Mouse (Mus musculus) hindbrain, embryonic 13.5 days (tissue): Measurements from ENCODE around the gene Pou6f2. TPM values are rescaled to one million over a fixed set of nuclear protein-coding genes. Genes with fewer than 3 reads are reported as not detected.

Experiments
- ATAC-seq: fragments of 200-750 bp; cut with Nextera tagmentation; 2 replicates; pipeline ENCODE4 v1.8.0; 2017; ENCODE audit warnings: moderate TSS enrichment; ENCODE audit not compliant: low FRiP score
- H3K27ac ChIP-seq: fragments of 300-500 bp; sonication (generic); 2 replicates; pipeline ENCODE4 v1.5.1; 2015; ENCODE audit warnings: inconsistent platforms, mild to moderate bottlenecking, moderate library complexity
- H3K27me3 ChIP-seq: fragments of 300-500 bp; sonication (generic); 2 replicates; pipeline ENCODE4 v1.6.1; 2015; ENCODE audit warnings: mild to moderate bottlenecking, inconsistent platforms
- H3K36me3 ChIP-seq: fragments of 300-500 bp; sonication (generic); 2 replicates; pipeline ENCODE4 v1.6.1; 2015; ENCODE audit warnings: mild to moderate bottlenecking, inconsistent platforms
- H3K4me1 ChIP-seq: fragments of 300-500 bp; sonication (generic); replicated peaks from 2 replicates; pipeline ENCODE4 v1.6.1; 2015; ENCODE audit warnings: inconsistent platforms
- H3K4me2 ChIP-seq: fragments of 300-500 bp; sonication (generic); 2 replicates; pipeline ENCODE4 v1.6.1; 2015; ENCODE audit warnings: inconsistent platforms, mild to moderate bottlenecking, moderate library complexity
- H3K4me3 ChIP-seq: fragments of 300-500 bp; sonication (generic); 2 replicates; pipeline ENCODE4 v1.5.1; 2015; ENCODE audit warnings: mild to moderate bottlenecking, inconsistent platforms
- H3K9ac ChIP-seq: fragments of 300-500 bp; sonication (generic); 2 replicates; pipeline ENCODE4 v1.6.1; 2015; ENCODE audit warnings: mild to moderate bottlenecking, inconsistent platforms
- H3K9me3 ChIP-seq: fragments of 300-500 bp; sonication (generic); 2 replicates; pipeline ENCODE4 v1.6.1; 2016; ENCODE audit warnings: inconsistent platforms
- WGBS: fragments of 180-500 bp; shearing (Covaris S2); methylation state at CpG from one replicate; pipeline ENCODE4 v1.1.7; 2015; 5-methylcytosine and 5-hydroxymethylcytosine counted together
- polyA plus RNA-seq: library from polyadenylated mRNA; unstranded; fragments of >200 nt; fragmentation: Nextera tagmentation; extraction: Ambion mirVana; gene quantifications from 2 replicates; pipeline ENCODE4 v1.2.1, GENCODE M21; 2015

Gene Pou6f2
- polyA plus RNA-seq, 1 experiment from 2014 or later, result 8.1 TPM

- 64% methylated on average over 2 of the region's 2 CpGs for WGBS
- Histone ChIP-seq H3K9me3 (no peaks in the 10 kb centered on the region), H3K27ac (no peak overlapping the region)
Measured at GRCm38 (mm10) chr13:18126111-18126510, 271.4 kb downstream of the Pou6f2 start.

DNA sequence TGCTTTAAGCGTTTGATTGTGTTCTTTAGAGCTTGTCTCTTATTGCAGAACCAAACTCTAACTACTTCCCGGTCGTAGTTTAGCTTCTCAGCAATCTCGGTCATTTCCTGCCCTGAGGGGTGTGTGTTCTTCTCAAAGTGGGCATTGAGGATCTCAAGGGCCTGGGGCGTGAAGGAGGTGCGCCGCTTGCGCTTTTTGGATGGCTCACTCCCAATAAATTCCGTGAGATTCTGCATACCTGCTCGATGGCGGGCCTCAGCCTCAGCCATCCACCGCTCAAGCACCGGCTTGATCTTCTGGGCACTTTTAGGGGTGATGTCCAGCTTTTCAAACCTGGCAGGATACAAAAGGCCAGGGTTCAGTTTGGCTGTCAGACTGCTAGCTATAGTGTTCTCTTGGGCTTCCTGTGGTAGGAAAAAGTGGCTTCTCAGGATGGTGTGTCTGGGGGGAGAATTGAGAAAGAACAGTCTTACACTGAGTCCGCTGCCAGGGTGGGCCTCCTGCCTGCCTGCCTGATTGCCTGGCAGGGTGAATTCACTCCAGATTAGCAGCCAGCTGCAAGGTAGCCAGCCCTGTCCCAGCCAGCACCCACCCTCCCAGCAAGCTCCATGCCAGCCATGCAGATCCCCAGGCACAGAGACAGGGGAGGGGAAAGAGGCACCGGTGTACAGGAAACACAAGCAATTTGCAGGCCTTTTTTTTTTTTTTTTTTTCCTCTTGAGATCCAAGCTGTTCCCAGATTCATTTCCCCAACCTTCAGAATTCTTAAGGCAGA lies 272.1 kb downstream of the Pou6f2 start:
- no peak overlapping the region for H3K4me2 ChIP-seq
- no peak overlapping the region; the same call in 1 of the 2 replicates for H3K9ac ChIP-seq
- 80% methylated on average over 15 of the region's 15 CpGs for WGBS
- no peak overlapping the region for H3K27ac ChIP-seq
- H3K27me3 ChIP-seq, result no peaks in the 10 kb centered on the region
- no peaks in the 10 kb centered on the region for H3K36me3 ChIP-seq
- no peak for ATAC-seq
- H3K9me3 ChIP-seq, result no peaks in the 10 kb centered on the region
- H3K4me1 ChIP-seq, result peaks cover 14% of the 10 kb centered on the region
- no peak overlapping the region for H3K4me3 ChIP-seq

More at GRCm38 (mm10) chr13:18126111-18126510, 271.4 kb downstream of the Pou6f2 start:
- Histone ChIP-seq H3K4me1 (peaks cover 14% of the 10 kb centered on the region), H3K9ac (no peak overlapping the region), H3K4me2 (no peak overlapping the region), H3K4me3 (no peak overlapping the region), H3K36me3 (no peaks in the 10 kb centered on the region), H3K27me3 (no peaks in the 10 kb centered on the region)
- no peak for ATAC-seq

DNA sequence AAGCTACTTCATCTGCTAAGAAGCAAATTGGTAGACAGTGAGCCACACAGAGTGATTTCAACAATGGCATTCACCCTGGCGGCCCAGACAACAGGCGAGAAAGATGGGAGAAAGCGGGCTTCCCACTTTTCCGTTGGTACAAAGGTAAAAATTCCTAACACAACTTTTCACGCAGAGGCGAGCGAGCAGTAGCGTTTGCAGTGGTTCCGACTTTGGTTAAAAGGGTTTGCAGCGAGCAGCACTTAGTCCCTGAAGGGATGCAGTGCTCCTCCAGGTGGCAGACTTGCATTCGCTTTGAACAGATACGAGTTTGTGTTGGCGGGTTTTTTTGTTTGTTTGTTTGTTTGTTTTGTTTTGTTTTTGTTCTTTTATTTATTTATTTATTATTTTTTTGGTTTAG lies 273.1 kb downstream of the Pou6f2 start:
- Histone ChIP-seq H3K9ac (no peak overlapping the region), H3K4me1 (peaks cover 8% of the 10 kb centered on the region), H3K9me3 (no peaks in the 10 kb centered on the region), H3K4me2 (peak overlapping the region; percentile 40), H3K4me3 (no peak overlapping the region), H3K27ac (no peak overlapping the region), H3K36me3 (no peaks in the 10 kb centered on the region), H3K27me3 (no peaks in the 10 kb centered on the region)
- ATAC-seq, result 0 out of 2 replicates have a peak, but pooled peaks have one; percentile 58
- WGBS, result 31% methylated on average over 13 of the region's 13 CpGs

DNA sequence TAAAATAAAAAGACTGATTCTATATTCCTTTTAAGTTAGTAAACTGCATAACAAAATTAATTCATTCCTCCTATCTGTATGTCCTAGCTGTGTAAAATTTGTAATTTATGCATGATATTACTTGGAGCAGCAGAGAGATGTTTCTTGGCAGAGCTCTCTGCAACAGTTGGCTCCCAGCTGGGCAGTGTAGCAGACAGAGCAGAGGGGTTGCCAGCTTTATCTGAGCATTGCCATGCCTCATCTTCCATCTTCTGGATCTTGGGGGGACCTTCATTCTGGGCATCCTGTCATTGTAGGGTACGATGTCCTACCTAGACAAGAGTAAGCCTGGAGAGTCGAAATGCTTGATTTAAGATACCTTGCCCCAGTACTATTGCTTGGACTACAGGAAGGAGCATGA lies 277.1 kb downstream of the Pou6f2 start:
- Histone ChIP-seq H3K4me2 (no peak overlapping the region), H3K9me3 (no peaks in the 10 kb centered on the region), H3K4me1 (peaks cover 3% of the 10 kb centered on the region; the same call in 1 of the 2 replicates), H3K36me3 (no peaks in the 10 kb centered on the region), H3K27ac (no peak overlapping the region), H3K9ac (no peak overlapping the region), H3K4me3 (no peak overlapping the region), H3K27me3 (no peaks in the 10 kb centered on the region)
- ATAC-seq, result no peak
- 96% methylated on average over 2 of the region's 2 CpGs for WGBS

DNA sequence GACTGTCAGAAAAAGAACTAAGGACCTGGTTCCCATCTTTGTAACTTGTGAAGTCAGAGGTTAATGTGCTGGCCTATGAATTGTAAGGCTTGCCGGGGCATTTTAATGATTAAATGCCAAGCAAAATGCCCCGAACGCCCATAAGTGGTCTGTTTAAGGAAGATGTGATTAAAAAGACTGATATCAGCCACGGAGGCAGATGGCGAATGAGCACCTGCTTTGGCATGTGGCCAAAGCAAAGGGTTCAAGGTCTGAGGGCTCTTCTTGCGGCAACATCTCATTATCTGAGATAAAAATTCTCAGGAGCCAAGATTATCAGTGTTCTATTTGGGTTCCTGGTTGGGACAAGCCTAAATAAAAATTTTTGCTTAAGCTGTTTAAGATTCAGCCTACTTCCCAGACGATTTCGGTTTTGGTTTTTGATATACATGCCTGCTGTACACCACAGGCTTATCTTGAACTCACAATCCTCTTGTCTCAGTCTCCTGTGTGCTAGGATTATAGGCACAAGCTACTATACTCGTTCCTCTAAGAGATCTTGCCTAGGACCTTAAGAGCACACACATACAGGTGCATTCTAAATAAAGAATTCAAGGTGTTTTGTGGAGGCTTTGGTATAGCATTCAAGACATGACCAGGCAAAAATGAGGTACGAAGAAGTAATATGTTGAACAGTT lies 315.9 kb downstream of the Pou6f2 start:
- H3K9ac ChIP-seq, result no peak overlapping the region
- no peaks in the 10 kb centered on the region for H3K36me3 ChIP-seq
- 79% methylated on average over 10 of the region's 10 CpGs for WGBS
- H3K9me3 ChIP-seq, result no peaks in the 10 kb centered on the region
- no peak for ATAC-seq
- no peak overlapping the region for H3K27ac ChIP-seq
- H3K4me2 ChIP-seq, result no peak overlapping the region
- no peak overlapping the region for H3K4me3 ChIP-seq
- H3K4me1 ChIP-seq, result no peaks in the 10 kb centered on the region
- no peaks in the 10 kb centered on the region for H3K27me3 ChIP-seq
